Mouse (Mus musculus) myocyte (in vitro differentiated cells): ENCODE measurements at regions not wholly inside any gene's neighbourhood (a gene's known extent, or its start where the extent isn't known, plus 50 kb on each side); places are given as distances from the start of the nearest gene placed in this dataset.
"Not testable (repeated sequence)": the region's sequence is repeated elsewhere in the genome, so short reads cannot be mapped to it uniquely, and the experiment has no call there.

Experiments used
- H3K27me3 ChIP-seq: one replicate; pipeline ENCODE4 v1.6.1; 2011; ENCODE audit not compliant: control insufficient read depth, insufficient read depth, insufficient read length
- H3K36me3 ChIP-seq: one replicate; pipeline ENCODE4 v1.6.1; 2011; ENCODE audit not compliant: control insufficient read depth, insufficient read depth
- H3K4me2 ChIP-seq: one replicate; pipeline ENCODE4 v1.6.1; 2011; ENCODE audit warnings: low read depth, control low read depth
- H3K4me3 ChIP-seq: one replicate; pipeline ENCODE4 v1.5.1; 2011; ENCODE audit warnings: mild to moderate bottlenecking, control low read depth, moderate library complexity
- H3K79me2 ChIP-seq: one replicate; pipeline ENCODE4 v1.6.1; 2011; ENCODE audit not compliant: control insufficient read depth, insufficient read depth
- H3ac ChIP-seq: one replicate; pipeline ENCODE4 v1.6.1; 2011; ENCODE audit not compliant: control insufficient read depth, insufficient read length
- CEBPB ChIP-seq: IDR thresholded peaks from 2 replicates; pipeline ENCODE4 v1.6.1; 2011; ENCODE audit warnings: mild to moderate bottlenecking, moderate library complexity; ENCODE audit not compliant: poor library complexity, insufficient read depth, severe bottlenecking
- E2F4 ChIP-seq: IDR thresholded peaks from one replicate; pipeline ENCODE4 v1.6.1; 2011; ENCODE audit warnings: mild to moderate bottlenecking, control low read depth, moderate library complexity; ENCODE audit not compliant: insufficient read depth
- MAX ChIP-seq: IDR thresholded peaks from one replicate; pipeline ENCODE4 v1.6.1; 2011; ENCODE audit warnings: low read depth, mild to moderate bottlenecking, control low read depth
- MYOD1 ChIP-seq, 3 experiments: IDR thresholded peaks; one replicate each; pipeline ENCODE4 v1.6.1; 2011; ENCODE audit warnings: control low read depth in 2 of 3, low read depth in 2 of 3, mild to moderate bottlenecking in 2 of 3, moderate library complexity in 1 of 3; ENCODE audit not compliant: insufficient read length in 2 of 3, control insufficient read depth in 1 of 3
- MYOG ChIP-seq, 3 experiments: IDR thresholded peaks; one replicate each; pipeline ENCODE4 v1.6.1; 2011; ENCODE audit warnings: control low read depth in 2 of 3, low read depth in 2 of 3, mild to moderate bottlenecking in 2 of 3; ENCODE audit not compliant: insufficient read length in 2 of 3, control insufficient read depth in 1 of 3, insufficient read depth in 1 of 3
- POLR2A ChIP-seq: IDR thresholded peaks from one replicate; pipeline ENCODE4 v1.6.1; 2011; ENCODE audit warnings: low read depth, mild to moderate bottlenecking, control low read depth, moderate library complexity; ENCODE audit not compliant: insufficient read length
- POLR2AphosphoS2 ChIP-seq: IDR thresholded peaks from one replicate; pipeline ENCODE4 v1.6.1; 2011; ENCODE audit warnings: low read depth, control low read depth; ENCODE audit not compliant: insufficient read length
- REST ChIP-seq: IDR thresholded peaks from one replicate; pipeline ENCODE4 v1.6.1; 2011; ENCODE audit warnings: mild to moderate bottlenecking, control low read depth, moderate library complexity; ENCODE audit not compliant: insufficient read depth, insufficient read length
- SRF ChIP-seq: IDR thresholded peaks from one replicate; pipeline ENCODE4 v1.6.1; 2011; ENCODE audit warnings: low read depth; ENCODE audit not compliant: control insufficient read depth, insufficient read length
- TCF12 ChIP-seq: IDR thresholded peaks from one replicate; pipeline ENCODE4 v1.6.1; 2011; ENCODE audit warnings: mild to moderate bottlenecking, control low read depth; ENCODE audit not compliant: poor library complexity, insufficient read depth, severe bottlenecking
- TCF3 ChIP-seq: IDR thresholded peaks from one replicate; pipeline ENCODE4 v1.6.1; 2011; ENCODE audit warnings: low read depth, control low read depth; ENCODE audit not compliant: insufficient read length
- USF1 ChIP-seq: IDR thresholded peaks from one replicate; pipeline ENCODE4 v1.6.1; 2011; ENCODE audit warnings: low read depth, mild to moderate bottlenecking, control low read depth, moderate library complexity

- H3K4me3 ChIP-seq, result no peak overlapping the region
- H3K27me3 ChIP-seq, result no peaks in the 10 kb centered on the region
- H3K79me2 ChIP-seq, result no peaks in the 10 kb centered on the region
- H3K4me2 ChIP-seq, result peak overlapping the region; percentile 52
- H3K36me3 ChIP-seq, result no peaks in the 10 kb centered on the region
- no peak overlapping the region for H3ac ChIP-seq
- no peak for TF ChIP-seq REST
- no peak for TF ChIP-seq E2F4
- TF ChIP-seq MYOG (IDR thresholded peaks at IDR 0.05; ENCODE audit: control insufficient read depth in 1 of 3, insufficient read depth in 1 of 3, insufficient read length in 2 of 3, low read depth in 2 of 3), result peak in 1 of 3 experiments; percentile 7
- TF ChIP-seq SRF, result no peak
- TF ChIP-seq MAX, result no peak
- no peak for TF ChIP-seq POLR2AphosphoS2
- peak in 1 of 3 experiments; percentile 52 for TF ChIP-seq MYOD1 (IDR thresholded peaks at IDR 0.05; ENCODE audit: control insufficient read depth in 1 of 3, insufficient read length in 2 of 3, low read depth in 2 of 3)
- peak; percentile 5 for TF ChIP-seq TCF12
- TF ChIP-seq TCF3, result no peak
- TF ChIP-seq CEBPB, result no peak
- no peak for TF ChIP-seq POLR2A
- TF ChIP-seq USF1, result no peak
Observed at GRCm38 (mm10) chr8:26627191-26627891, 349.8 kb upstream of the Zfp703 start.

- TF ChIP-seq E2F4 (no peak), CEBPB (peak; percentile 60; the same call in 1 of the 2 replicates), MAX (no peak), MYOG (IDR thresholded peaks at IDR 0.05; ENCODE audit: control insufficient read depth in 1 of 3, insufficient read depth in 1 of 3, insufficient read length in 2 of 3, low read depth in 2 of 3) (no peak), USF1 (peak; percentile 31), TCF3 (no peak), MYOD1 (IDR thresholded peaks at IDR 0.05; ENCODE audit: control insufficient read depth in 1 of 3, insufficient read length in 2 of 3, low read depth in 2 of 3) (no peak), POLR2A (no peak), SRF (no peak), POLR2AphosphoS2 (no peak), TCF12 (no peak), REST (no peak)
- no peak overlapping the region for H3K4me2 ChIP-seq
Observed at GRCm38 (mm10) chr8:26630544-26630943, 346.6 kb upstream of the Zfp703 start.

GRCm38 (mm10) chr8:26635701-26636100 is 341.4 kb upstream of the Zfp703 start:
- Histone ChIP-seq H3K4me2 (no peak overlapping the region), H3K27me3 (no peaks in the 10 kb centered on the region), H3K36me3 (no peaks in the 10 kb centered on the region), H3K4me3 (no peak overlapping the region), H3ac (no peak overlapping the region), H3K79me2 (no peaks in the 10 kb centered on the region)
- TF ChIP-seq MYOD1 (IDR thresholded peaks at IDR 0.05; ENCODE audit: control insufficient read depth in 1 of 3, insufficient read length in 2 of 3, low read depth in 2 of 3) (no peak), E2F4 (no peak), POLR2A (no peak), USF1 (no peak), TCF3 (no peak), SRF (no peak), MAX (no peak), CEBPB (no peak), REST (no peak), MYOG (IDR thresholded peaks at IDR 0.05; ENCODE audit: control insufficient read depth in 1 of 3, insufficient read depth in 1 of 3, insufficient read length in 2 of 3, low read depth in 2 of 3) (no peak), POLR2AphosphoS2 (no peak), TCF12 (no peak)

More at GRCm38 (mm10) chr8:26630544-26630943, 346.6 kb upstream of the Zfp703 start:
- Histone ChIP-seq H3K36me3 (no peaks in the 10 kb centered on the region), H3K4me3 (no peak overlapping the region), H3ac (no peak overlapping the region), H3K27me3 (no peaks in the 10 kb centered on the region), H3K79me2 (no peaks in the 10 kb centered on the region)

- H3K27me3 ChIP-seq, H3K36me3 ChIP-seq, H3K4me3 ChIP-seq, H3ac ChIP-seq, H3K79me2 ChIP-seq, H3K4me2 ChIP-seq: not testable (repeated sequence)
Observed at GRCm38 (mm10) chr8:26645375-26645774, 331.8 kb upstream of the Zfp703 start.

DNA sequence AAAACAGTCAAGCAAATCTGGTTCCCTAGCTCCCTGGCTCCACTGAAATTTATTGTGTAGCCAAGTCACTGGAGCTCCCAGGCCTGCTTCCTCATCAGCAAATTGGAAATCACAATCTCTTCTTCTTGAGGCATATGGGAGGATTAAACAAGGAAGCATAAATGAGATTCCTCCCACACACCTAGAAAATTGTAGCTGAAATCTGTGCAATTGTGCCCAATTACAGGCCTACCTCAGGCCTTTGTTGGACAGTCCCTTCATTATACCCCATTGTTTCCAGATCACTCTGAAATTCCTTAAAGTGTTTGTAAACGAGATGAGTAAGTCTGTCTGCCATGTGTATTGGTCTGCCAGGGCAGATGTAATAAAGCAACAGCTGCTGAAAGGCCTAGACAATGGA is 326.8 kb upstream of the Zfp703 start:
- Histone ChIP-seq H3K79me2 (no peaks in the 10 kb centered on the region), H3K4me2 (no peak overlapping the region), H3K27me3 (peaks cover 10% of the 10 kb centered on the region), H3K4me3 (no peak overlapping the region), H3ac (no peak overlapping the region), H3K36me3 (no peaks in the 10 kb centered on the region)
- TF ChIP-seq POLR2AphosphoS2, result no peak
- TF ChIP-seq MYOD1 (IDR thresholded peaks at IDR 0.05; ENCODE audit: control insufficient read depth in 1 of 3, insufficient read length in 2 of 3, low read depth in 2 of 3), result peak in 2 of 3 experiments; percentile 20 to 41
